Mouse (Mus musculus) midbrain, postnatal 0 days (tissue): ENCODE results near the gene Tmod2. TPM values are rescaled to one million over a fixed set of nuclear protein-coding genes. Genes with fewer than 3 reads are reported as not detected.
"Not testable (repeated sequence)": the region's sequence is repeated elsewhere in the genome, so short reads cannot be mapped to it uniquely, and the experiment has no call there.

Source experiments
- ATAC-seq: fragments of 200-750 bp; cut with Nextera tagmentation; 2 replicates; pipeline ENCODE4 v1.8.0; 2017; ENCODE audit warnings: moderate number of reproducible peaks, mild to moderate bottlenecking, moderate TSS enrichment, moderate library complexity; ENCODE audit not compliant: low FRiP score
- DNase-seq: peaks from one replicate; pipeline ENCODE4 v3.0.0-alpha.2; 2015; ENCODE audit warnings: low spot score
- H3K27ac ChIP-seq: fragments of 300-500 bp; sonication (generic); 2 replicates; pipeline ENCODE4 v1.5.1; 2014; ENCODE audit warnings: low read depth, mild to moderate bottlenecking, low read length, mixed read lengths
- H3K27me3 ChIP-seq: fragments of 300-500 bp; sonication (generic); 2 replicates; pipeline ENCODE4 v1.6.1; 2014; ENCODE audit warnings: low read length, control low read depth, mixed read lengths; ENCODE audit not compliant: insufficient read depth
- H3K36me3 ChIP-seq: fragments of 300-500 bp; sonication (generic); 2 replicates; pipeline ENCODE4 v1.6.1; 2014; ENCODE audit warnings: low read length, control low read depth, mixed read lengths; ENCODE audit not compliant: insufficient read depth
- H3K4me1 ChIP-seq: fragments of 300-500 bp; sonication (generic); 2 replicates; pipeline ENCODE4 v1.6.1; 2014; ENCODE audit warnings: mild to moderate bottlenecking, control low read depth, antibody characterized with exemption, low read length, mixed read lengths; ENCODE audit not compliant: insufficient read depth
- H3K4me2 ChIP-seq: fragments of 300-500 bp; sonication (generic); 2 replicates; pipeline ENCODE4 v1.6.1; 2014; ENCODE audit warnings: low read depth, mild to moderate bottlenecking, low read length, mixed read lengths; ENCODE audit not compliant: poor library complexity, severe bottlenecking
- H3K4me3 ChIP-seq: fragments of 300-500 bp; sonication (generic); 2 replicates; pipeline ENCODE4 v1.5.1; 2014; ENCODE audit warnings: low read depth, mild to moderate bottlenecking, low read length, moderate library complexity
- H3K9ac ChIP-seq: fragments of 300-500 bp; sonication (generic); replicated peaks from 2 replicates; pipeline ENCODE4 v1.6.1; 2014; ENCODE audit warnings: mild to moderate bottlenecking, low read length, moderate library complexity, mixed read lengths; ENCODE audit not compliant: poor library complexity, severe bottlenecking
- H3K9me3 ChIP-seq: fragments of 300-500 bp; sonication (generic); 2 replicates; pipeline ENCODE4 v1.6.1; 2016; ENCODE audit warnings: low read length, control low read depth
- CTCF ChIP-seq: IDR thresholded peaks from 2 replicates; pipeline ENCODE4 v1.5.1; 2016; ENCODE audit warnings: antibody characterized with exemption, mild to moderate bottlenecking
- WGBS: fragments of 180-500 bp; shearing (Covaris S2); extraction: QIAGEN DNeasy Blood & Tissue Kit; methylation state at CpG from one replicate; pipeline ENCODE4 v1.1.7; 2014; 5-methylcytosine and 5-hydroxymethylcytosine counted together
- polyA plus RNA-seq: library from polyadenylated mRNA; unstranded; fragments of >200 nt; fragmentation: Nextera tagmentation; extraction: Ambion mirVana; gene quantifications from 2 replicates; pipeline ENCODE4 v1.2.1, GENCODE M21; 2015
- total RNA-seq: library from RNA; depleted of rRNA; stranded (reverse); fragments of >200 nt; gene quantifications from 2 replicates; pipeline ENCODE4 v1.2.3, GENCODE M21; 2014; rRNA removed

Gene Tmod2
- 168 and 210 TPM in 2 replicates for total RNA-seq
- polyA plus RNA-seq, result 379 and 434 TPM in 2 replicates

- H3K4me1 ChIP-seq, result no peaks in the 10 kb centered on the region
- no peaks in the 10 kb centered on the region for H3K36me3 ChIP-seq
- H3K4me2 ChIP-seq, result peak within 1 kb of the TSS; percentile 63
- H3K9ac ChIP-seq, result peak within 1 kb of the TSS; percentile 92
- DNase-seq (peak; percentile 84), ATAC-seq (peak; percentile 91)
- H3K27ac ChIP-seq, result peak within 1 kb of the TSS; percentile 96
- TF ChIP-seq CTCF, result peak; percentile 20
- WGBS, result under 1% methylated on average over 74 of the region's 74 CpGs
- H3K9me3 ChIP-seq, result no peaks in the 10 kb centered on the region
- peak within 1 kb of the TSS; percentile 90 for H3K4me3 ChIP-seq
- no peaks in the 10 kb centered on the region for H3K27me3 ChIP-seq
Observed at GRCm38 (mm10) chr9:75610571-75611493, at the start of gene Tmod2. Tmod2 (minus strand) TSS chr9:75611325.

GRCm38 (mm10) chr9:75660917-75661316, 49.8 kb upstream of the Tmod2 start:
- 92% methylated on average over 8 of the region's 8 CpGs for WGBS
- peaks cover 46% of the 10 kb centered on the region for H3K36me3 ChIP-seq
- TF ChIP-seq CTCF, result no peak

GRCm38 (mm10) chr9:75656456-75656855, 45.3 kb upstream of the Tmod2 start:
- peaks cover 44% of the 10 kb centered on the region for H3K36me3 ChIP-seq
- not testable (repeated sequence) for H3K9ac ChIP-seq, H3K4me3 ChIP-seq, H3K27ac ChIP-seq, ATAC-seq, H3K9me3 ChIP-seq, H3K4me1 ChIP-seq, DNase-seq, H3K4me2 ChIP-seq, H3K27me3 ChIP-seq
- 83% methylated on average over 3 of the region's 3 CpGs for WGBS

More at GRCm38 (mm10) chr9:75660917-75661316, 49.8 kb upstream of the Tmod2 start:
- H3K4me3 ChIP-seq, result no peak overlapping the region
- ATAC-seq, result no peak
- H3K27me3 ChIP-seq, result no peaks in the 10 kb centered on the region
- H3K9ac ChIP-seq, result no peak overlapping the region
- no peak overlapping the region for H3K4me2 ChIP-seq
- H3K4me1 ChIP-seq, result no peaks in the 10 kb centered on the region
- H3K27ac ChIP-seq, result no peak overlapping the region
- no peaks in the 10 kb centered on the region for H3K9me3 ChIP-seq
- DNase-seq, result no peak

- H3K27ac ChIP-seq, result no peak overlapping the region
- 47% methylated on average over 12 of the region's 12 CpGs for WGBS
- H3K36me3 ChIP-seq, result peaks cover 35% of the 10 kb centered on the region
- no peak overlapping the region for H3K9ac ChIP-seq
- H3K9me3 ChIP-seq, result no peaks in the 10 kb centered on the region
- DNase-seq (no peak), ATAC-seq (no peak)
- H3K4me2 ChIP-seq, result no peak overlapping the region
- H3K27me3 ChIP-seq, result no peaks in the 10 kb centered on the region
- TF ChIP-seq CTCF, result no peak
- no peak overlapping the region for H3K4me3 ChIP-seq
- H3K4me1 ChIP-seq, result no peaks in the 10 kb centered on the region
Observed at GRCm38 (mm10) chr9:75653981-75654911, 43.1 kb upstream of the Tmod2 start.

DNA sequence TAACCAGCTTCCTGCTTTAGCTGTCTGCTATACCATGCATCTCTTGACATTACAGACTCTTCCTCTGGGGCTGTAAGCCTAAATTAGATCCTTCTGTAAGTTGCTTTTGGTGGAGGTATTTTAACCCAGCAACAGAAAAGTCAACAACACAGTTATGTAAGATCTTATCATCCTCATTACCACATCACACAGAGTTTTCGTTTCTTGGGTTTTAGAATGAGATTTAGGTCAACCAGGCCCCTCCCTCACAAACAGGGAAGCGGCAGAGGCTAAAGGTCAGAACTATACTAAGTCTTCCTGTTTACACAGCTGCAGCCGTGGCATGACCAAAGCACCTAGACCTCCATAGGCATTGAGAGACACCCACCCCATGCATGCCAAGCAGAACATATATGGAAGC, 34.3 kb upstream of the Tmod2 start:
- 80% methylated on average over 3 of the region's 3 CpGs for WGBS
- ATAC-seq, result no peak
- H3K4me1 ChIP-seq, result no peaks in the 10 kb centered on the region
- DNase-seq, result no peak
- no peaks in the 10 kb centered on the region for H3K9me3 ChIP-seq
- no peak overlapping the region for H3K4me3 ChIP-seq
- H3K36me3 ChIP-seq, result peaks cover 50% of the 10 kb centered on the region
- no peak for TF ChIP-seq CTCF
- H3K27me3 ChIP-seq, result no peaks in the 10 kb centered on the region
- H3K9ac ChIP-seq, result no peak overlapping the region
- no peak overlapping the region for H3K4me2 ChIP-seq
- H3K27ac ChIP-seq, result no peak overlapping the region
